Mouse (Mus musculus) spleen, adult 12 weeks (tissue): Measurements from ENCODE around the gene Gpkow.
"Not testable (repeated sequence)": the region's sequence is repeated elsewhere in the genome, so short reads cannot be mapped to it uniquely, and the experiment has no call there.

Experiments
- DNase-seq: peaks from one replicate; pipeline ENCODE4 v3.0.0; 2022; ENCODE audit warnings: low spot score

Gpkow gene

DNA sequence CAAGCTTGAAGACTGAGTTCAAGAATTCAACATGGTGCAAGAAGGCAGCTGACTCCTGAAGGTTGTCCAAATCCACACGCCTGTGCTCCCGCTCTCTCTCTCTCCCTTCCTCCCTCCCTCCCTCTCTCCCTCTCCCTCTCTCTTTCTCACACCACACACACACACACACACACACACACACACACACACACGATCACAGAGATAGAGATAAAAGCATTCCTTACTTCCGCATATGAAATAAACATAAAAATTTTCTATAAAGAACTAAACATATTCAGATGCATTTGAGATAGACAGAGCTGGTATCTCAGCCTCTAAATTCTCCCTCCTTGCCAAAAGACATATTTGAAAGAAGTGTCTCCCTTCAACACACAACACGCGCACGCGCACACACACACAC lies 48.5 kb downstream of the Gpkow start:
- no peak for DNase-seq

DNA sequence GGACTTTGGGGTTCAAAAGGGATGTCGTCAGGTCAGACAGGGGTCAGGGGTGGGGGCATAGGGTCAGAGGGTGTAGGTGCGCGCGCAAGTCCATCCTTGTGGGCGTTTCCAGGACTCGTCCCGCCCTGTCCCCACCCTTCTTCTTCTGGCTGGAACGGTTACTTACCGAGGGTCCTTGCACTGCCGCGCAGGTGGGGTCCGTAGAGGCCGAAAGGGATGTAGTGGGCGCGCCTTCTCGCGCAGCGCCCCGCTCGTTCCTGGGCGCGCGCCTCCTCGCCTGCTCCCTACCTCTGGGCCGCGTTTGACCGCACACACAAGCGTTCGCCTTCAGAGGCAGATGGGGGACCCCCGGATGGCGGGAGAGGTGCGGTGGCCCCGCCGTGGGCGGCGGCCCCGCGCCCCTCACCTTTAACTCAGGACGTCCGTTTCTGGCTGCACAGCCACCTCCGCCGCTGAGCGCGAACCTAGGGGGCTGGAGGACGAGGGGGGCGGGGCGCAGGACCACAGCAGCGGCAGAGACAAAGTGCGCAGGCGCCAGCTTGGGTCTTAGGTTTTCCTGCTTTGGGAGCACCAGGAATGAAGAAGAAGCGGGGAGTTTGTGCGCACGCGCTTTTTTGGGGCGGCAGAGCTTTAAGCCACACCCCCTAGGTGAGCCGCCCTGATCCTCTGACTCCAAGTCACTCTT lies 53.6 kb downstream of the Gpkow start, which contains the start of gene Ccdc120:
TSS of gene Ccdc120 (minus strand) at position 474 of the 685 bp plus-strand sequence.
- DNase-seq, result no peak

DNA sequence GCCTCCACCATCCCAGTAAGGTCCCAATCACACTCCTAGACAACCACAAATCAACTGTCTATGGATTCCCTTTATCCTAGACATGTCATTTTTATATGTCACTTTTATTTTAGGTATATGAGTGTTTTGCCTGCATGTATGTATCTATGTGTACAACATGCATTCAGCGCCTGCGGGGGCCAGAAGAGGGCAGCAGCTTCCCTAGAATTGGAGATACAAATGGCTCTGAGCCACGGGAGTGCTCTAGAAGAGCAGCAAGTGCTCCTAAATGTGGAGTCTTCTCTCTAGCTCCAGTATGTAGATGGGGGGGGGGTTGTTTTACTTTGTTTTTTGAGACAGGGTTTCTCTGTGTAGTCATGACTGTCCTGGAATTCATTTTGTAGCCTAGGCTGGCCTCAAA lies 56.7 kb downstream of the Gpkow start:
- not testable (repeated sequence) for DNase-seq
